Mouse (Mus musculus): ENCODE results near the gene Apon.

GRCm38 (mm10) chr10:128302357-128302756, 48.5 kb downstream of the Apon start:
- TF ChIP-seq CTCF (IDR thresholded peaks at IDR 0.05; ENCODE audit: insufficient read depth, low read length) (no peak), POLR2A (IDR thresholded peaks at IDR 0.05; ENCODE audit: borderline replicate concordance, extremely low read depth, low read depth, low read length) (no peak)
